Mouse (Mus musculus): ENCODE results near the gene Kdm7a.
A peak's percentile ranks its signal among the peaks of the same experiment; 100 is the strongest.

The Kdm7a gene

GRCm38 (mm10) chr6:39205650-39206580 lies 674 bp downstream of the Kdm7a start:
- DNase-seq (ENCODE audit: low read depth) = peak; percentile 16

GRCm38 (mm10) chr6:39205064-39205649 lies 1.4 kb downstream of the Kdm7a start:
- peak; percentile 94 for DNase-seq (ENCODE audit: low read depth)

- DNase-seq (ENCODE audit: low read depth) = peak; percentile 70
These were observed 2.1 kb downstream of the Kdm7a start for GRCm38 (mm10) chr6:39204444-39204843.

GRCm38 (mm10) chr6:39203236-39203635 lies 3.4 kb downstream of the Kdm7a start:
- no peak for DNase-seq (ENCODE audit: low read depth)

GRCm38 (mm10) chr6:39193006-39193405 lies 13.6 kb downstream of the Kdm7a start:
- DNase-seq (ENCODE audit: low read depth) = no peak

- DNase-seq (ENCODE audit: low read depth) = no peak
These were observed 15.1 kb downstream of the Kdm7a start for GRCm38 (mm10) chr6:39191518-39191917.

GRCm38 (mm10) chr6:39187227-39187626 lies 19.4 kb downstream of the Kdm7a start:
- DNase-seq (ENCODE audit: low read depth) = peak; percentile 78

GRCm38 (mm10) chr6:39169089-39169488 lies 37.5 kb downstream of the Kdm7a start:
- no peak for DNase-seq (ENCODE audit: low read depth)

- peak; percentile 54 for DNase-seq (ENCODE audit: low read depth)
These were observed 41.7 kb downstream of the Kdm7a start for GRCm38 (mm10) chr6:39164891-39165290.

GRCm38 (mm10) chr6:39161975-39162374 lies 44.6 kb downstream of the Kdm7a start:
- no peak for DNase-seq (ENCODE audit: low read depth)

- peak; percentile 23 for DNase-seq (ENCODE audit: low read depth)
These were observed 60.5 kb downstream of the Kdm7a start for GRCm38 (mm10) chr6:39146041-39146440.

GRCm38 (mm10) chr6:39132556-39132955 lies 74.0 kb downstream of the Kdm7a start:
- DNase-seq (ENCODE audit: low read depth) = no peak

GRCm38 (mm10) chr6:39131480-39131879 lies 75.1 kb downstream of the Kdm7a start:
- no peak for DNase-seq (ENCODE audit: low read depth)

- no peak for DNase-seq (ENCODE audit: low read depth)
These were observed 81.9 kb downstream of the Kdm7a start for GRCm38 (mm10) chr6:39124719-39125118.

GRCm38 (mm10) chr6:39120685-39121084 lies 85.9 kb downstream of the Kdm7a start:
- DNase-seq (ENCODE audit: low read depth) = peak; percentile 52

- no peak for DNase-seq (ENCODE audit: low read depth)
These were observed 88.1 kb downstream of the Kdm7a start for GRCm38 (mm10) chr6:39118456-39118881.

GRCm38 (mm10) chr6:39117584-39118455 lies 88.8 kb downstream of the Kdm7a start, which contains the start of gene Parp12:
Parp12 (minus strand) TSS chr6:39118349.
- peak; percentile 74 for DNase-seq (ENCODE audit: low read depth)

- no peak for DNase-seq (ENCODE audit: low read depth)
These were observed 91.2 kb downstream of the Kdm7a start for GRCm38 (mm10) chr6:39115438-39115837.

GRCm38 (mm10) chr6:39113141-39113540 lies 93.4 kb downstream of the Kdm7a start:
- no peak for DNase-seq (ENCODE audit: low read depth)

GRCm38 (mm10) chr6:39112701-39113100 lies 93.9 kb downstream of the Kdm7a start:
- no peak for DNase-seq (ENCODE audit: low read depth)

- peak; percentile 64 for DNase-seq (ENCODE audit: low read depth)
These were observed 99.8 kb downstream of the Kdm7a start for GRCm38 (mm10) chr6:39106812-39107211.

- DNase-seq (ENCODE audit: low read depth) = no peak
These were observed 102.0 kb downstream of the Kdm7a start for GRCm38 (mm10) chr6:39104631-39105030.

All from 416B (cell line).